Mouse (Mus musculus) frontal cortex, adult 2 months (tissue): ENCODE results near the gene Mvk. TPM values are rescaled to one million over a fixed set of nuclear protein-coding genes. Genes with fewer than 3 reads are reported as not detected.

Experiments used
- DNase-seq, 2 experiments: peaks; one replicate each; pipeline ENCODE4 v3.0.0; 2022; ENCODE audit warnings: low spot score in 1 of 2; ENCODE audit errors: extremely low spot score in 1 of 2
- polyA plus RNA-seq: library from polyadenylated mRNA; depleted of rRNA; stranded (reverse); fragments of >200 nt; gene quantifications from 2 replicates; pipeline ENCODE4 v1.2.3, GENCODE M21; 2012

Gene Mvk
- polyA plus RNA-seq, 1 experiment = 35.8 TPM

GRCm38 (mm10) chr5:114456287-114456686 lies 12.2 kb downstream of the Mvk start:
- no peak for DNase-seq

- DNase-seq = no peak
Measured at GRCm38 (mm10) chr5:114456995-114457605, 13.0 kb downstream of the Mvk start.

DNA sequence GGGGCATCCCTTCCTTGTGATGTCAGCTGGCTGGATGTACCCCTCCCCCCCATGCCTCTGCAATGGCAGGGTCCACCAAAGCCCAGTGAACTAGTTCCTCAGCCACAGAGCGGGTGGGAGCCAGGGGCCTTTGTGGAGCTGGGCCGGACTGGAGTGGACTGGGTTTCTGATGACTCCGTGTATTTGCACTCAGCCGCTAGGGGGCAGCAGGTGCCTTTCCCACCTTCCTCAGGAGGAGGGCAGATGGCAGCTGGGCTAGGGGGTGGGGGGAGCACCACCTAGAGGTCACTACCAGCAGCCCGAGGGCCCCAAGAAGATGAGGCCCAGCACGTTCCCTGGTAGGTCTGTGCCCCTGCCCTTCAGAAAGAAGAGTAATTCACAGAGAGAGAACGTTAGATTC lies 17.2 kb downstream of the Mvk start:
- DNase-seq = peak; percentile 42 to 89

GRCm38 (mm10) chr5:114462067-114463040 lies 18.3 kb downstream of the Mvk start:
- no peak for DNase-seq

- no peak for DNase-seq
Measured at GRCm38 (mm10) chr5:114464561-114464960, 20.5 kb downstream of the Mvk start.

GRCm38 (mm10) chr5:114465641-114466040 lies 21.6 kb downstream of the Mvk start:
- DNase-seq = no peak

DNA sequence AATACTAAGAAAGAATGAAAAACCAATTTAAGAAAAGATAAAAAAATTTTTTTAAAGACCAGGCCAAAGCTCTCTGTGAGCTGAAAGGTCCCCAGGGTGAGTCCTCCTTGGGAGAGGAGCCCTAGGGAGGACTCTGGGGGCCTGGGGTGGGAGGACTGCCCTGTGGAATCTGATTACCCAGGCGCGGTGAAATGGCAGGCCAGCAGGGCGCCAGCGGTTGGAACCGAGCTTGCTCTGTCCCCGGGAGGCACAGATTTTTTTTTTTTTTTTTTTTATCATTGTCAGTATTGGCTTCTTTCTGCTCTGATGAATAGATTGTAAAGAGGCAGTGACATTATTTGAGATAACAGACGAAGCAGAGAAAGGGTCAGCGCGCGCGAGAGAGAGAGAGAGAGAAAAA lies 22.9 kb downstream of the Mvk start:
- DNase-seq = no peak

DNA sequence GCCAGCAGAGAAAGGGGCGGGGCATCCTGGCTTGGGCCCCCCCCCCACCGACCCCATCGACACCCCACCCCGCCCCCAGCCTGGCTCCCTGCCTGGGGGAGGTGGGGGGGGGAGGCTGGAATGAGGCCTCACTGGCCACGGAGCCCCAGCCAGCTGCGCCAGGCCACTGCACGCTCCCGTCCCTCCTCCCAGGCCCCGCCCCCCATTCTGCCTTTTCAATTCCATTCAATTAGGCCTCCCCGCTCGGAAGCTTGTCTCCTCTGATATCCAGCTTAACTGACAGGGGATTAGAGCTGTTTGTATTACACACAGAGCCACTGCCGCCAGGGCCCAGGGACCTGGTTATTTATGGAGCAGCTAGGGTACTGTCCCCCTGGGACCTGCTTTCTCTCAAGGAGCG lies 23.4 kb downstream of the Mvk start:
- DNase-seq = peak in 1 of 2 experiments; percentile 63

- DNase-seq = no peak
Measured at GRCm38 (mm10) chr5:114468007-114468406, 23.9 kb downstream of the Mvk start.

DNA sequence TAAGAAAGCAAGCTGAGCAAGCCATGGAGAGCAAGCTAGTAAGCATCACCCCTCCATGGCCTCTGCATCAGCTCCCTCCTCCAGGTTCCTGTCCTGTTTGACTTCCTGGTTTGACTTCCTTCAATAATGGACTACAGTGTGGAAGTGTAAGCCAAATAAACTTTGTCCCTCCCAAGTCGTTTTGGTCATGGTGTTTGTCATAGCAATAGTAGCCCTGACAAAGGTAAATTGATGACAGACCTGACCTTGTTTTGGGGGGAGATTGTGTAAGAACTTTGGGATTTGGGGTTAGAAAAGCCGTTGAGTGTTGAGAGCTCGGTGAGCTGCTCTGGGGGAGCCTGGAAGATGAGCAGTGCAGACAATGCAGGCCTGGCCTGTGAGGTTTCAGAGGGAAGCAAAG lies 26.3 kb downstream of the Mvk start:
- no peak for DNase-seq

DNA sequence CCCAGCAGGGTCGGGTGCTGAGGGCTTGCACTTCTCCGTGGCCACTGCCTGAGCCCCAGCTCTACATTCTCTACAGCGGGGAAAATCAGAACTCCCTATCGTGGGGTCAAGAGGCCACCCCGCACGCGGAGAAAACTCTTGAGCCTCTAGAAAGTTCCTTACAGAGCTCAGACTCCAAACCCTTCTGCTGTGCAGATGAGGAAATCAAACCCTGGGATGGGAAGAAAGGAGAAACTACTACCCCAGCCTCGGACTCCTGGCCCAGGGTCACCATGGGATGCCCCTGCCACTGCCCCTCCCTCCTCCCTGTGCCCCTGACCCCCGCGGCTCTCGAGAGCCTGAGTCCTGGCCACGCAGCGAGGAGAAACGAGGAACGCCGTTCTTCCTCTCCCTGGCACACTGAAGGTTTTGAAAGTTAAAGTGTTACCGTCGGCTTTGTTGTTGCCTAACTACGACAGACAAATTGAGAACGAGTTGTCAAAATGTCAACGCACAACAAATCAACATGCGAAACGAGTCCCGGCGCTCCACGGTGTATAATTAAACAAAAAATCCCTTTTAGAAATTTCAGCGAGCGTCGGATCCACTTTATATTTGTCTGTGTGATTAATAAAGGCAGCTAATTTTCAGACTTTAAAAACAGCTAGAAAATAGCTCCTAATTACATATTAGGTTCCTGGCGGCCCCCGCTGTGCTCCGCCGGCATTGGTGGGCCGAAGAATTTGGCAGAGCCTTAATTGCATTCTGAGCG lies 30.8 kb downstream of the Mvk start:
- peak in 1 of 2 experiments; percentile 63 for DNase-seq

DNA sequence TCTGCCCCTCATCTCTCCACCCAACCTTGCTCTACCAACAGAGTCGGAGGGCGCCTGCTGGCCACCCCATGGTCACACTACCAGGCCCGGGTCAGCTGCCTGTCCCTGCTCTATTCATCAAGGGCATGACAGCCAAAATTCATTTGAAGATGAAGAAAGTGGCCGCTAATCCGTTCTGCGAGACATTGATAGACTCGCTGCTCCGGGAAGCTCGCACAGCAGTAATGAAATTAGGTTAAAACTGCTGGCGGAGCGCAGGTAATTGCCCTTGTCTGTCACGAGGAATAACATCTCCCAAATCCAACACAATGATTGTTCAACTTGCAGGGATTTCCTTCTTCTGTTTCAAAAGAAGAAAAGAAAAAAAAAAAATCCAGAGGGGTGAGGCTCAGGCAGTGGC lies 34.2 kb downstream of the Mvk start:
- DNase-seq = no peak

- DNase-seq = no peak
Measured at GRCm38 (mm10) chr5:114482587-114483011, 38.5 kb downstream of the Mvk start.

DNA sequence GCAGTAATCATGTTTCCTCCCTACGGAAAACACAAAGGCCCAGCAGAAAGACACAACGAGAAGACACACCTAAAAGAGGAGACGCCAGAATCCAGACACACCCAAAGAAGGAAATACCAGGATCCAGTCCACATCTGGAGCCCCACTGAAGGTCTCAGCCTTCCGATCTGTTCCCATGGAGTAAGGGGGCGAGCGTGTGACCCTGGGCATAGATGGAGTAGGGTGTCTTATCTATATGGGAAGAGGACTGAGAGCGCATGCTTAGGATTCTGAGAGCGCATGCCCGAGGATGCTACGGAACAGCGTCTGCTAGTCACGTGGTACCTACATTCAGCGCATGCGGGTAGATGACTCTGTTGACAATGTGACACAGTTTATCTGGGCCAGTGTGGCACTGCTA lies 41.6 kb downstream of the Mvk start:
- DNase-seq = no peak

GRCm38 (mm10) chr5:114489570-114489969 lies 45.5 kb downstream of the Mvk start:
- DNase-seq = peak in 1 of 2 experiments; percentile 12

DNA sequence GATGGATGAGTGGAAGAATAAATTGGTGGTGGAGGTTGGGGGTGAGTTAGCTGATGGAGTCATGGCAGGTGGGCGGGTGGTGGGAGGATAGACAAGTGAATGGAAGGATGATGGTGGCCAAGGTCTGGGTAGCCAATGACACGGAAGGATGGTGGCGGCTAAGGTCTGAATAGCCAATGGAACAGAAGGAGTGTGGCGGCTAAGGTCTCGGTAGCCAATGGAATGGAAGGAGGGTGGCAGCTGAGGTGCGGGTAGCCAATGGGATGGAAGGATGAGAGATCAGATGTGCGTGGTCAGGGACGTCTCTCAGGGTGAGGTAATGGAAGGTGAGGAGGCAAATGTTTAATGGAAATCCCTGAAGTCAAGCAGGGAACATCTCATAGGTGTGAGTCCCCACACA lies 46.2 kb downstream of the Mvk start:
- no peak for DNase-seq

- no peak for DNase-seq
Measured at GRCm38 (mm10) chr5:114494761-114495160, 50.7 kb downstream of the Mvk start.

DNA sequence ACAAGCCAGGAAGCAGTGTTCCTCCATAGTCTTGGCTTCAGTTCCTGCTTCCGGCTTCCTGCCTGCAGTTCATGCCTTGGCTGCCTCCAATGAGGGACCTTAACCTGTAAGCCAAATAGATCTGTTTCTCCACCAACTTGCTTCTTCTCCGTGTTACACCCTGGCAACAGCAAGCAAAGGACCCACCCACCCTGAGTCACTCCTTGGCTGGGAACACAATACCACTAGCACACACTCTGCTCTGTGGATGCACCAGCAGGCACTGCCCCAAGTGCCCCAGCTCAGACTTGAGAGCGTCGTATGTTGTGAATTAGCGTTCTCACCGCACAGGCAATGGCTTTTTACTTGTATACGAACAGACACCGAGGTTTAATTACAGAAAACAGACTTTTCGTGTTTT lies 57.2 kb downstream of the Mvk start:
- DNase-seq = peak in 1 of 2 experiments; percentile 5

GRCm38 (mm10) chr5:114504826-114505225 lies 60.8 kb downstream of the Mvk start:
- no peak for DNase-seq

GRCm38 (mm10) chr5:114505260-114506085 lies 61.4 kb downstream of the Mvk start:
- DNase-seq = no peak
